Mouse (Mus musculus): Measurements from ENCODE around the gene Rasa3.

The Rasa3 gene

GRCm38 (mm10) chr8:13551574-13551830 is 125.9 kb downstream of the Rasa3 start:
- DNase-seq (ENCODE audit: inconsistent ontology term): no peak

GRCm38 (mm10) chr8:13550718-13551573 is 126.5 kb downstream of the Rasa3 start:
- peak; percentile 82 for DNase-seq (ENCODE audit: inconsistent ontology term)

- DNase-seq (ENCODE audit: inconsistent ontology term): peak; percentile 86
Observed at GRCm38 (mm10) chr8:13548831-13549230, 128.6 kb downstream of the Rasa3 start.

- peak; percentile 49 for DNase-seq (ENCODE audit: inconsistent ontology term)
Observed at GRCm38 (mm10) chr8:13548235-13548634, 129.2 kb downstream of the Rasa3 start.

DNA sequence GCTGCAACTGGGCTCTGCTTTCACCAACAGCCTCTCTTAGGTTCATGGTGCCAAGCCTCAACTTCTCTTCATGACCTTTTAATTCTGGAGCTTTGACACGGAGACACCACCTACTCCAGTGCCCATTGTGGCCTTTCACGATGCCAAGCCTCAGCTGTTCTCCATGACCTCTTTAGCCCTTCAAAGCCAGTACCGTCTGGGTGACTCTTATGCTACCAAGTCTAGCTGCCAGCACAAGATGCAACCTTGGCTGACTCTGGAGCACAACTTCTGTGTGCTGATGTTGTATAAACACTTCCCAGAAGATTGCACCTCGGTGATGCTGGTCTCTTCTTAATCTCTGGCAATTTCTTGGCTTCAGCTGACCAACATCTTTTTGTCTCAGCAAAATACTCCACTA is 131.0 kb downstream of the Rasa3 start:
- DNase-seq (ENCODE audit: inconsistent ontology term): no peak

DNA sequence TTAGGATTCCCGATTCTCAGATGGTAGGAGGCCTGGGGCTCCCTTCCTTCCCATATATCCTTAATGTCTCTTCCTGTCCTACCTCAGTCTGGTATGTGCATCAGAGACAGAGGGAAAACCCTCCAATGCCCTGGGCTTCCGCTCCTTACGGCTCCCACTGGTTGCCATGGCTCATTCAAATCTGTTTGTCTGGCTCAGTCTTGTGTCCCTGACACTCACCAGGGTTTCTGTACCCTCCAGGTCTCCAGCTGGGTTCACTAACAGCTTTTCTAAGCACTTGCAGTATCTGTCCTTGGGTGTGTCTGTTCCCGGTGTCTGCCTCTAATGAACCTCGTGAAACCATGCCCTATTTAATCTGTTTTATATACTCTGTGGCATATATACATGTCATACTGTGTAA is 135.9 kb downstream of the Rasa3 start:
- no peak for DNase-seq (ENCODE audit: inconsistent ontology term)

GRCm38 (mm10) chr8:13540122-13540521 is 137.3 kb downstream of the Rasa3 start:
- DNase-seq (ENCODE audit: inconsistent ontology term): no peak

GRCm38 (mm10) chr8:13538821-13539220 is 138.6 kb downstream of the Rasa3 start:
- DNase-seq (ENCODE audit: inconsistent ontology term): peak; percentile 94

DNA sequence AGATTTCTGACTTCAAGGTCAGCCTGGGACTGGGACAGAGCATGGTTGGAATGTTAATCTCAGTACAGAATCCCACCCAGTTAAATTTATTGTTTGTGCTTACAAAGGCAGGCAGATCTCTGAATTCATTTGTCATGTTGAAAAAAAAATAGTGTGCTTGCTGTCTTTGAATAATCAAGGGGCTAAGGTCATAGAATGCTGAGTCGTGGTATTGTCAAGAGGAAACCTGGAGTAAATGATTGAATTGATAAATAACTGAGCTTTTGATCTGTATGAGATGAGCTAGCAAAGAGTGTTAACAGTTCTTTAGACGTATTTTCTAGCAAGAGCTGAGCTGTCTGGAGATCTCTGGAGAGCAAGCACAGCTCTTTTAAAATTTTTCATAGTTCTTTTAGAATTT is 140.3 kb downstream of the Rasa3 start:
- DNase-seq (ENCODE audit: inconsistent ontology term): peak; percentile 20

DNA sequence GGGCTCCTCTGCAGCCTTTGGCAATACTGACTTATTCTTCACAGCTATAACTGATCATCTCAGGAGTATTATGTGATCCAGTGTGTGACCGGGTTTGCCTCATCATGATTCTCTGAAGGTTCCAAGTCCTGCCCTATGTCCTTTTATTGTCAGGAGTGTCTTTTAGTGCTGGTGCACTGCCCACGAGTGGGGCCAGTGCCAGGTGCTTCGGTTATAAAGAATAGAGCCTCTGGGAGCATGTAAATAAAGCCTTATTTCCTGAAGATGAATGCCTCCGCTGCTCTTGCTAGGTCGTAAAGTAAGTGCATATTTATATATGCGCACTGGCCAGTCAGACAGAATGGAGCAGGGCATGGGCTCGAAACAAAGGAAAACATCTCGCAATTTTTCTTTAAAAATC is 144.3 kb downstream of the Rasa3 start:
- no peak for DNase-seq (ENCODE audit: inconsistent ontology term)

DNA sequence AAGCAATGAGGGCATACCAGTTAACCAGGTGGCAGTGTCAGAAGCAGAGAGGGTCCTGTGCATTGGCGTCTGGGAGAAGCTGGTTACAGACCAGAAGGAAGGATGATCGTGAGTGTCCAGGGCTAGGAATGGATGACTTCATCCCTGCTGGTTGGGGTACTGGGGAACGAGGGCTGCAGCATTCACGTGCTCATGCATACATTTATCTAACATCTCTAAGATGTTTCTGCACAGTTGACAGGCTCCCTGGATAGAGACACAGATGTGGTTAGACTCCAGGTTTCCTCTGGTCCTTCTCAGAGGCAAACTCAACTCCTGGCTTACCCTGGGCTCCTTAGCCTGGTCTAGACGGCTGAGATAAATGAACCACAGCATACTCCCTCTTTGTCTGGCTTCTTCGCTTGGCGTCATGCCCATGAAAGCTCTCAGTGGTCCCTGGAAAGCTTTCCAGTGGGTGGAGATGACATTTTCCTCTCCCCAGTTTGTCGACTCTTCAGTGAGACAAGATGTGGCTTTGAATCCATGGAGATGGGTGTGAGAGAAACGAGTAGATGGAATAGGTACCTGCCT is 145.7 kb downstream of the Rasa3 start:
- DNase-seq (ENCODE audit: inconsistent ontology term): peak; percentile 35

GRCm38 (mm10) chr8:13530941-13531340 is 146.5 kb downstream of the Rasa3 start:
- DNase-seq (ENCODE audit: inconsistent ontology term): peak; percentile 93

GRCm38 (mm10) chr8:13530401-13530800 is 147.0 kb downstream of the Rasa3 start:
- no peak for DNase-seq (ENCODE audit: inconsistent ontology term)

GRCm38 (mm10) chr8:13529891-13530316 is 147.5 kb downstream of the Rasa3 start:
- DNase-seq (ENCODE audit: inconsistent ontology term): peak; percentile 94

DNA sequence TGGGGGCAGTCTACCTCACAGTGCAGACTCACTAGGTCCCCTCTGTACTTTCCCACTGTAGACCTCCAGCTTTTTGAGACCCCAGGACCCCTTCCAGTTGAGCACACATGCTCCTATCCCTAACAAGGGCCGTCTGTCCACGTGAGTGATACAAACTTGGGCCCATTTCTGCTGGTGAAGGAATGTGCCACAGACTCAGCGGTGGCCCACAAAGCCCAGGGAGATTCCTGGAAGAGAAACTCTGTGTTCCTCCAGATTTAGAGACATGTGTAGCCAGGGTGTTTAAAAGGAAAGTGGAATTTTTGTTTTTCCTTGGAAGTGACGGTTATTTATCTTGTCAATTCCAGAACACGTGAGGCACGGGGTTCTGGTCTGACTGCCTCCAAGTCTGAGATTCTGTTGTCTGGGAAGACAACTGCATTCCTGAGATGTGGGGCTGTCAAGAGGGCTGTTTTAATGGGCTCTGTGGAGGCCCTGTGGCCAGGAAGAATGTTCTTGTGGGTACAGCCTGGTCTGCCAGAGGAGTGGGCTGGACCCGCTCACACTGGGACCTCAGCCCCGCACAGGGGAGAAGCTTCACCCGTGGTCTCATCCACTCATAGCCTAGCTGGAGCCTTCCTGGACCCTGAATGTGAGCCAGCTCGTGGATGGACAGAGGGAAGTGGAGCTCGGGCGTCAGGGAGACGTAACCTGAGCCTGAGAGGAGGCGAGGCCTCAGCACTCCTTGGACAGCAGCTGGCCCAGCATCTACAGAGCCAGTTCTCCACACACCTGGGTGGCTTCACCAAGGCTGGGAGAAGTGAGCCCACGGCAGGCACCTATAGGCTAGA is 148.2 kb downstream of the Rasa3 start:
- DNase-seq (ENCODE audit: inconsistent ontology term): peak; percentile 42

- no peak for DNase-seq (ENCODE audit: inconsistent ontology term)
Observed at GRCm38 (mm10) chr8:13521392-13521791, 156.0 kb downstream of the Rasa3 start.

DNA sequence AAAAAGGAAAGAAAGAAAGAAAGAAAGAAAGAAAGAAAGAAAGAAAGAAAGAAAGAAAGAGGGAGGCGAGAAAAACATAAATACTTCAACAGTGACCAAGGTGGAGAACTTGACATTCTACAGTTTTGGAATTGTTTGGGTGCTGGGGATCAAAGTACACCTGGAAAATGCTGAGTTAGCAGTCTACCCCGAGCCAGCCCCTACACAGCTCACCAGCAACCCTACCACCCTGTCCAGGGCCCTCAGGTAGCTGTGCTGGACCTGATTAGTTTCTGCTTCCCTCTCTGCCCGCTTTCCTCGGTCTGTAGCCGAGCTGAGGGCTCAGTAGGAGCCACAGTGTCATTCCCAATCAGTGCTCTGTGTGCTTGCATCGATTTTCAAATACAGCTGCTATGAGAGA is 157.1 kb downstream of the Rasa3 start:
- DNase-seq (ENCODE audit: inconsistent ontology term): no peak

- DNase-seq (ENCODE audit: inconsistent ontology term): no peak
Observed at GRCm38 (mm10) chr8:13519503-13519902, 157.9 kb downstream of the Rasa3 start.

- no peak for DNase-seq (ENCODE audit: inconsistent ontology term)
Observed at GRCm38 (mm10) chr8:13517284-13517781, 160.1 kb downstream of the Rasa3 start.

All from Muller cell, postnatal 12 days (primary cell).